Mouse (Mus musculus) spleen, adult 2 months (tissue): Measurements from ENCODE around the gene Eef1akmt3.

Source experiments
- CTCF ChIP-seq: fragments of 200-500 bp; IDR thresholded peaks from 2 replicates; pipeline ENCODE4 v1.5.1; 2011; ENCODE audit warnings: mild to moderate bottlenecking, inconsistent platforms; ENCODE audit not compliant: insufficient read depth, insufficient read length, insufficient replicate concordance; ENCODE audit errors: extremely low read depth
- POLR2A ChIP-seq: fragments of 200-500 bp; IDR thresholded peaks from 2 replicates; pipeline ENCODE4 v1.6.1; 2011; ENCODE audit warnings: low read depth, low read length, inconsistent platforms

GRCm38 (mm10) chr10:127061085-127061484 lies 19.8 kb upstream of the Eef1akmt3 start:
- TF ChIP-seq CTCF (no peak), POLR2A (no peak)
